Mouse (Mus musculus): ENCODE results near the gene Ephb2. TPM values are rescaled to one million over a fixed set of nuclear protein-coding genes. Genes with fewer than 3 reads are reported as not detected.

Gene Ephb2
- polyA plus RNA-seq, 1 experiment from 2014 or later: 0.36 TPM

DNA sequence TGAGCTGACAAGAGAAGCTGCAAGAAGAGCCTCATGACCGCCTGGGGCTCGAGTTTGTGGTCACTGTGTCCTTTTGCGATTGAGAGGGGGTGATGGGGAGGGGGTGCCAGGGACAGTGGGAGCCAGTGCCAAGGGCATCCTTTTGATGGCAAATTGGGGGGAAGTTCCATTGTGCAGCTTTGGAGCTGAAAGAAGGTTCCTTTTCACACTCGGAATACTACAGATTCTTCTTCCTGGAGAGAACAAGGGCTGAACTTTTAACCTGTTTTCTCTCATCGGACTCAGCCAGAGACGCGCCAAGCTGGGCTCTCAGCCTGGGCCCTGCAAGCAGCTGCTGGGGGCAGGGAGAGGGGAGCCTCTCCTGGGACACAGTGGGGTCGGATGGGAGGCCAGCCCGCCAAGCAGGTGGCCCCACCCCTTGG, 59.3 kb downstream of the Ephb2 start:
- no peaks in the 10 kb centered on the region for H3K36me3 ChIP-seq
- DNase-seq (no peak), ATAC-seq (ENCODE audit: low read depth) (no peak)
- no peaks in the 10 kb centered on the region for H3K27me3 ChIP-seq
- H3K4me2 ChIP-seq: no peak overlapping the region
- no peak overlapping the region for H3K27ac ChIP-seq
- H3K4me3 ChIP-seq (replicated peaks): no peak overlapping the region
- 39% methylated on average over 9 of the region's 9 CpGs for WGBS (ENCODE audit: insufficient replicate concordance)
- H3K9me3 ChIP-seq (replicated peaks): no peaks in the 10 kb centered on the region
- H3K4me1 ChIP-seq (replicated peaks): no peaks in the 10 kb centered on the region
- no peak overlapping the region for H3K9ac ChIP-seq

DNA sequence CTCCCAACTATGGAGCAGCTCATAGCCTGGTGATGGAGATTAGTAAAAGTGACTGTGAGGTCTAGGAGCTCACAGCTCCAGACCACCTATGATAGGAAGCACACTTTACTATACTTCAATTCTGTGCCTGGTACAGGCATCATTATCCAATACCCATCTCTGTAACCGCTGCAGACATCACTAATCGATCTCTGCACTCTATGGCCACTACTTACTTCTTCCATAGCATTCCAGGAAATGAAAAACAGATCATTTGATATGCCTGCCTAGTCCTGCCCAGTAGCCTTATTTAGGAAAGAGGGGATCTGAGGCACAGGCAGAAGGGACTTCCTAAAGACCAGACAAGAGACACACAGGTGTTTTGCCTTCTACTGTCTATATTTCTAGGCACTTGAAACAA, 59.9 kb downstream of the Ephb2 start:
- no peak overlapping the region for H3K4me3 ChIP-seq (replicated peaks)
- WGBS (ENCODE audit: insufficient replicate concordance): 54% methylated on average over 2 of the region's 2 CpGs
- no peak for DNase-seq
- H3K4me1 ChIP-seq (replicated peaks): no peaks in the 10 kb centered on the region
- H3K4me2 ChIP-seq: no peak overlapping the region
- no peak overlapping the region for H3K9ac ChIP-seq
- H3K36me3 ChIP-seq: no peaks in the 10 kb centered on the region
- no peaks in the 10 kb centered on the region for H3K9me3 ChIP-seq (replicated peaks)
- no peaks in the 10 kb centered on the region for H3K27me3 ChIP-seq
- H3K27ac ChIP-seq: no peak overlapping the region
- ATAC-seq (ENCODE audit: low read depth): no peak

DNA sequence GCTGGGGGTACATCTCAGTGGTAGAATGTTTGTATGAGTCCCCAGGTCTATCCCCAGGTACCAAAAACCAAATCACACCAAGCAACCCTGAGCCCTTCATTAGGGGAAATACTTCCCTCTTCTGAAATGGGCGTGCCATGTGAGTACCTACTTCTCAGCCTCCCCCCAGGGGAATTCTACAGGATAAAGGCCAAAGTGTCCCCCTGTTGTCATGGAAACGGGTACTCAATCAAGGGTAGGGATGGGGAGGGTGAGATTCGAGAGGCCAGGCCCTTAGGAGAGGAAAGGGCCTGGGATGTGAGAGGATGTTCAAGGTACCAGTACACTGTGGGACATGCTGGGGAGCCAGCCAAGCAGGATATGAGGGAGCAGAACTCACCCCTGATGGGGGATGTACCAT, 61.6 kb downstream of the Ephb2 start:
- Histone ChIP-seq H3K4me3 (replicated peaks) (no peak overlapping the region), H3K9me3 (replicated peaks) (no peaks in the 10 kb centered on the region), H3K27ac (no peak overlapping the region), H3K4me2 (no peak overlapping the region), H3K36me3 (no peaks in the 10 kb centered on the region), H3K9ac (no peak overlapping the region), H3K4me1 (replicated peaks) (no peaks in the 10 kb centered on the region), H3K27me3 (no peaks in the 10 kb centered on the region)
- no peak for DNase-seq
- 41% methylated on average over 3 of the region's 3 CpGs for whole genome bisulfite sequencing (ENCODE audit: insufficient replicate concordance)
- ATAC-seq (ENCODE audit: low read depth): no peak

DNA sequence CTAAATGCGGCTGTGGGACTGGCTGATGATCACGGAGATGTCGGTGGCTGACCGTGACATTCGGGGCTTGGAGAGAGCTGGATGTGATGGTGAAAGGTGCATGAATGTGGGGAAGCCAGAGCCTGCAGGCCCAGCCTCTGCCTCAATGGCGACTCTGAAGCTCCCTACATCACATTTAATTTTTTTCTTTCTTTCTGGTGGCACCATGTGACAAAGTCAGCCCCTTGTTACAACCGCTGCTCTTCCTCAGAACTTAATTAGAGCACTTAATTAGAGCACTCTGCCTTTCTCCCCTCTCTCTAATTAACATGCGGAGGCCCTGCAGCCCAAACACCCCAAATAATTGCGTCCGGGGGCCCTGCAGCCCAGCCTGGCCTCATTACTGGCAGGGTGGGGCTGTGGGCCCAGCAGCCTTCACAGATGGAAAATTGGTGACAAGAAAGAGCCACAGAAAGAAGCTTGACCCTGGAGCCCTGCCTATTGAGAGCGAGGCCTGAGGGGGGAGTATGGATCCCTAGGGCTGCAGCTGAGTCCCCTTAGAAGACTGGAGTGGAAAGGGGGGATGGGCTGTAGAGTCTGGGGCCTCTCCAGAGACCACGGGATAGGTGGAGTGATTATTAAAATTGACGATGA, 62.7 kb downstream of the Ephb2 start:
- ATAC-seq (ENCODE audit: low read depth): no peak
- Histone ChIP-seq H3K4me3 (replicated peaks) (no peak overlapping the region), H3K27me3 (no peaks in the 10 kb centered on the region), H3K9me3 (replicated peaks) (no peaks in the 10 kb centered on the region; the same call in 1 of the 2 replicates), H3K4me1 (replicated peaks) (no peaks in the 10 kb centered on the region), H3K9ac (no peak overlapping the region), H3K4me2 (no peak overlapping the region), H3K36me3 (no peaks in the 10 kb centered on the region), H3K27ac (no peak overlapping the region)
- WGBS (ENCODE audit: insufficient replicate concordance): 73% methylated on average over 13 of the region's 13 CpGs
- no peak for DNase-seq

DNA sequence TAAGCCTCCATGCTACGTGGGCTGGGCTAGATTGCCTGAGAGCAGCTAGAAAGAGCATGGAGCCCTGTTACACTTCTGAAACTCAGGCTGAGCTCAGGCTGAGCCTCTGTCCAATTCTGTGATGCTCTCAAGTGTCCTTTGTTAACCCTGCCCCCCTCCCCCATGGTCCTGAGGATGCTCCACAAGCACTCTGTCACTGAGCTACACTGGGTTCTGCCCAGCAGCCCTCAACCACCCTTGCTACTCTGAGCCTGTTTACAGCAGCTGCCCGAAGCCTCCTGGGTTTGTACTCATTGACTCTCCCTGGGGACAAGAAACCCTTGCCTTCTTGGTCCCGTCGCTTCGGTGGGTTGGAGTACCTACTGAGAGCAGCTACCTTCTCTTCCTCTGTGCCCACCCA, 63.5 kb downstream of the Ephb2 start:
- H3K4me2 ChIP-seq: no peak overlapping the region
- H3K4me3 ChIP-seq (replicated peaks): no peak overlapping the region
- no peaks in the 10 kb centered on the region for H3K27me3 ChIP-seq
- H3K36me3 ChIP-seq: no peaks in the 10 kb centered on the region
- no peaks in the 10 kb centered on the region for H3K4me1 ChIP-seq (replicated peaks)
- no peak overlapping the region for H3K27ac ChIP-seq
- 81% methylated on average over 5 of the region's 5 CpGs for WGBS (ENCODE audit: insufficient replicate concordance)
- DNase-seq (no peak), ATAC-seq (ENCODE audit: low read depth) (no peak)
- no peak overlapping the region for H3K9ac ChIP-seq
- H3K9me3 ChIP-seq (replicated peaks): no peaks in the 10 kb centered on the region; the same call in 1 of the 2 replicates

DNA sequence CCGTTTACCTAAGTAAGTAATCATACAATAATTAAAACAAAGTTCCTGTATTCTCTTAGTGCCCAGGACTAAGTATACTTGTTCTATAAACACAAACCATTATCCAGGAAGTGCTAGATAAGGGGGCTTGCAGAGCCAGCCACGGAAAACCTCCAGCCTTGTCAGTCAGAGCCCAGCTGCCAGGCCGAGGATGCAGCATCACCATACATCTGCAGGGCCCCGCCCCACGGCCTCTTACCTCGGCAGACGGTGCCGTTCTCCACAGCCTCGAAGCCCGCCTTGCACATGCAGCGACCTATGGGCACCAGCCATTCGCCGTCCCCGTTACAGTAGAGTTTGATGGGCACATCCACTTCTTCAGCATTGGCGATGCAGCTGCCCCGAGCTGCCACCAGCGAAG, 65.1 kb downstream of the Ephb2 start:
- 59% methylated on average over 17 of the region's 17 CpGs for WGBS (ENCODE audit: insufficient replicate concordance)
- H3K9ac ChIP-seq: no peak overlapping the region
- H3K27me3 ChIP-seq: no peaks in the 10 kb centered on the region
- no peak for DNase-seq
- H3K4me3 ChIP-seq (replicated peaks): no peak overlapping the region
- H3K9me3 ChIP-seq (replicated peaks): no peaks in the 10 kb centered on the region; the same call in 1 of the 2 replicates
- ATAC-seq (ENCODE audit: low read depth): no peak
- H3K36me3 ChIP-seq: no peaks in the 10 kb centered on the region
- H3K27ac ChIP-seq: no peak overlapping the region
- H3K4me2 ChIP-seq: no peak overlapping the region
- no peaks in the 10 kb centered on the region for H3K4me1 ChIP-seq (replicated peaks)

DNA sequence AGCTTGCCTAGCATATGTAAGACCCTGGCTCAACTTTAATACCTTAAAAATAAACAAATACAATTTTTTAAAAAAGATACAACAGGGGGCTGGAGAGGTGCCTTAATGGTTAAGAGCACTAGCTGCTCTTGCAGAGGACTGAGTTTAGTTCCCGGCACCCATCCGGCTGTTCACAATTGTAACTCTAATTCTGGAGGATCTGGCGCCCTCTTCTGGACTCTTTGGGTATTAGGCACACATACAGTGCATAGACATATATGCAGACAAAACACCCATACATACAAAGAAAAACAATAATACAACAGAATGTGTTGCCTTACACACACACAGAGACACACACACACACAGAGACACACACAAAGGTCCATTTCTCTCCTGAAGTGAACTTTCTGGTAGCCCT, 67.3 kb downstream of the Ephb2 start:
- DNase-seq: no peak
- Histone ChIP-seq H3K27ac (no peak overlapping the region), H3K4me1 (replicated peaks) (no peaks in the 10 kb centered on the region), H3K36me3 (no peaks in the 10 kb centered on the region), H3K4me3 (replicated peaks) (no peak overlapping the region), H3K9me3 (replicated peaks) (no peaks in the 10 kb centered on the region; the same call in 1 of the 2 replicates), H3K9ac (no peak overlapping the region), H3K4me2 (no peak overlapping the region), H3K27me3 (no peaks in the 10 kb centered on the region)
- WGBS (ENCODE audit: insufficient replicate concordance): 82% methylated on average over 3 of the region's 3 CpGs
- ATAC-seq (ENCODE audit: low read depth): no peak

DNA sequence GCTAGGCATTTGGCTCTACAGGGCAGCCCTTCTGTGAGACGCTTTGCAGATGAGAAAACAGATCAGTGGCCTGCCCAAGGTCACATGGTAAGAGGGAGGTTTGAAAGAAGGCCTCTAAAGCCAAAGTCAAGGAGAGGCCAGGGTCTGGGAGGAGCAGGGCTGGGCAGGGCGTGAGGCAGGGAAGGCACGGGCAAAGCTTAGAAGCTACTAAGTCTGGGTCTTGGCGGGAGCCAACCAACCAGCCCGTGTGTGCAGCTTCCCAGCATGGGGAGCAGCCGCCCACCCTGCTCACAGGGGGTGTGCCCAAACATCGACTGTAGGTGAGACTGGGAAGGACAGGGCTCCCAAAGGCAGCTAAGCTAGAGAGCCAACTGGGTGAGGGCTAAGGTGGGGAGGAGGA, 70.7 kb downstream of the Ephb2 start:
- H3K4me2 ChIP-seq: no peak overlapping the region
- H3K4me1 ChIP-seq (replicated peaks): no peaks in the 10 kb centered on the region
- no peak overlapping the region for H3K27ac ChIP-seq
- no peaks in the 10 kb centered on the region for H3K27me3 ChIP-seq
- ATAC-seq (ENCODE audit: low read depth) (no peak), DNase-seq (no peak)
- no peaks in the 10 kb centered on the region for H3K36me3 ChIP-seq
- H3K4me3 ChIP-seq (replicated peaks): no peak overlapping the region
- no peak overlapping the region for H3K9ac ChIP-seq
- H3K9me3 ChIP-seq (replicated peaks): no peaks in the 10 kb centered on the region; the same call in 1 of the 2 replicates
- 42% methylated on average over 7 of the region's 7 CpGs for WGBS (ENCODE audit: insufficient replicate concordance)

DNA sequence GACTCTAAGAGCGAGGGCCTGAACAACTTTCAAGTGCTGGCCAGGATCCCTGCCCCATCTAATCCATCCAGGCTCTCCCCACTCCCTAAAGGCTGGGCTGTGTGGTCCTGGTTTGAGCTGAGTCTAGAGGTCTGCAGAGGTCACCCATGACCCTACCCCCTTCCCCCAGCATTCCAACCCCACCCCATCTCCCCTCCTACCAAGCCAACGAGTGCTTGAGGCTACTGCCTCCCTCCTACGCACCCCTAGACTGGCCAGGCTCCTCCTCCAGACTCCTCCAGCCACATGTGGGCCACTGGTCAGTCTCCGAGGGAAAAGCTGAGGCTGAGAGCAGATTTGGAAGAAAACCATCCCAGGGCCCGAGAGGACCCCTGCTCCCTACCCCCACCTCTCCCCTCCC, 72.4 kb downstream of the Ephb2 start:
- H3K4me3 ChIP-seq (replicated peaks): no peak overlapping the region
- H3K27ac ChIP-seq: no peak overlapping the region

DNA sequence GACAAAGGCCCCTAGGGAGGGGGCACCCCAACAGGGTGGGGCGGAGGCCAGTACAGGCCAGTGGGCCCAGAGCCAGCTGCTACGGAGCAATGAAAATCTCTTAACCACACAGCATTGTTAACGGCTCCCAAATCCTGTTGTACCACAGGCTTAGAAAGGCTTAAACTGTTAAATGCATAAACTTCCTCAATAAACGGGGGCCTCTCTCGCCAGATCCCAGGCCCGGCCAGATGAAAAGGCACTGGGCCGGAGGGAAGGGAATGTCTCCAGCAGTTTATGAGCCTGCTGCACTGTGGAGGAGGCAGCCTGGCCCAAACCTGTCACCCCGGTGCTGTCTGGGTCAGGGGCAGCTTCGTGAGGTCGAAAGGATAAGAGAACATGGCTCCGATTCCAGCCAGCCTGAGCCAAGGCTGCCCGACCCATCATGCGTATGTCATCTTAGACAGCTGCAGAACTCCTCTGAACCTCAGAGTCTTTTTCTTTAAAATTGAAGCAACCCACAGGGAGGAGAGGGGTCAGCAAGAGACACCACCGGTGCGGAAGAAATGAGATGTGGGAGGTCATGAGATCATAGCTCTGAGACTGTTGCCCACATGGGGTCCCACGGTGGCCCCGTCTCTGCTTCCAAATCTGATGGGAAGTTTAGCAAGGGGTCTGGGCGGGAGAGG, 73.9 kb downstream of the Ephb2 start:
- Histone ChIP-seq H3K36me3 (no peaks in the 10 kb centered on the region), H3K27me3 (0 out of 2 replicates have a peak, but pooled peaks cover under 1% of the 10 kb centered on the region), H3K4me3 (replicated peaks) (no peak overlapping the region), H3K9me3 (replicated peaks) (no peaks in the 10 kb centered on the region), H3K9ac (no peak overlapping the region), H3K27ac (no peak overlapping the region), H3K4me2 (no peak overlapping the region), H3K4me1 (replicated peaks) (no peaks in the 10 kb centered on the region)
- ATAC-seq (ENCODE audit: low read depth) (no peak), DNase-seq (no peak)
- 61% methylated on average over 18 of the region's 18 CpGs for WGBS (ENCODE audit: insufficient replicate concordance)

More for the DNA sequence above, 72.4 kb downstream of the Ephb2 start:
- DNase-seq (no peak), ATAC-seq (ENCODE audit: low read depth) (no peak)
- Histone ChIP-seq H3K4me2 (no peak overlapping the region), H3K27me3 (no peaks in the 10 kb centered on the region), H3K36me3 (no peaks in the 10 kb centered on the region), H3K4me1 (replicated peaks) (no peaks in the 10 kb centered on the region), H3K9ac (no peak overlapping the region), H3K9me3 (replicated peaks) (no peaks in the 10 kb centered on the region; the same call in 1 of the 2 replicates)
- WGBS (ENCODE audit: insufficient replicate concordance): 42% methylated on average over 5 of the region's 5 CpGs

DNA sequence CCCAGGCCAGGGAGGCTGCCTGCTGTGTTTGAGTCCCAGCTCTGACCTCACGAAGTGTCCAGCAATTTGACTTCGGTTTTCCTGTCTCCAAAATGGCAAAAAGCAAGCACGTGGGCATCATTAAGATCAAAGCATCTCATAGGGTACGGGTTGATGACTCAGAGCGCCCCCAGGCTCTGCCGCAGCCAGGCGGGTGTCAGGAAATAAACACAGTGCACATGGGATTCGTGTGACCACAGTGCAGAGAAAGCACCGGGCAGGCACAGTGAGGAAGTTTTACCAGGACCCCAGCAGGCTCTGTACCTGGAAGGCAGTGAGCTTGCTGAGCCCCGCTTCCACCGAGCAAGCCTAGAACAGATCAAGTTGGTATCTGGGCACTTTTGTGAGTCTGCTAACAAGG, 74.9 kb downstream of the Ephb2 start:
- no peak overlapping the region for H3K4me3 ChIP-seq (replicated peaks)
- H3K27ac ChIP-seq: no peak overlapping the region
- DNase-seq (no peak), ATAC-seq (ENCODE audit: low read depth) (no peak)
- WGBS (ENCODE audit: insufficient replicate concordance): 35% methylated on average over 11 of the region's 11 CpGs
- no peak overlapping the region for H3K4me2 ChIP-seq
- no peak overlapping the region for H3K9ac ChIP-seq
- H3K36me3 ChIP-seq: no peaks in the 10 kb centered on the region
- no peaks in the 10 kb centered on the region for H3K9me3 ChIP-seq (replicated peaks)
- H3K27me3 ChIP-seq: peaks cover 7% of the 10 kb centered on the region
- no peaks in the 10 kb centered on the region for H3K4me1 ChIP-seq (replicated peaks)

DNA sequence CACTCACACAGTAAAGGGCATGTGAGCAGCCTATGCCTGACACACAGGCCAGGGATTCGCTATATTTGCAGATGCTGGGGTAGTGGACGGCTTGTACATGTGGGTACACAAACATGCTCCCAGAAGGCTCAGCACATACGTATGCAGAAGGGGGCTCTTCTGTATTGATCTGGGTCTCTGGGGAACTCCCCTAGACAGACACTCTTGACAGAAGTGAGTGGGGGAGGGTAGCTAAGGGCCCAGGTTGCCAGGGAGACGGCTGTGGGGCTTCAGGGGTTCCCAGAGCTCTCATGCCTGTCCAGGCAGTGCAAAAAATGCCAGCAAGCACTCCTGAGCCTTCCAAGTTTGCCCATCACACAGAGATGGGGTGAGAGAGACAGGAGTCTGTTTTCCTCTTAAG, 78.7 kb downstream of the Ephb2 start:
- peaks cover 34% of the 10 kb centered on the region for H3K27me3 ChIP-seq
- no peak overlapping the region for H3K9ac ChIP-seq

More for the DNA sequence above, 78.7 kb downstream of the Ephb2 start:
- Histone ChIP-seq H3K27ac (no peak overlapping the region), H3K9me3 (replicated peaks) (no peaks in the 10 kb centered on the region), H3K4me2 (no peak overlapping the region), H3K4me1 (replicated peaks) (peaks cover 6% of the 10 kb centered on the region; the same call in 1 of the 2 replicates), H3K36me3 (no peaks in the 10 kb centered on the region), H3K4me3 (replicated peaks) (no peak overlapping the region)
- ATAC-seq (ENCODE audit: low read depth) (no peak), DNase-seq (no peak)
- 56% methylated on average over 4 of the region's 4 CpGs for WGBS (ENCODE audit: insufficient replicate concordance)
